Mouse (Mus musculus) 3T3-L1 (cell line): Measurements from ENCODE around the gene Anks1b.

Experiments used
- DNase-seq: peaks from one replicate; pipeline ENCODE4 v3.0.0-alpha.2; 2015; ENCODE audit warnings: low read depth, low spot score

The Anks1b gene

GRCm38 (mm10) chr10:90169941-90170580 lies 296.8 kb downstream of the Anks1b start:
- no peak for DNase-seq

GRCm38 (mm10) chr10:90190366-90190765 lies 317.1 kb downstream of the Anks1b start:
- no peak for DNase-seq

- no peak for DNase-seq
These were observed 323.6 kb downstream of the Anks1b start for GRCm38 (mm10) chr10:90196936-90197335.

- DNase-seq = no peak
These were observed 336.7 kb downstream of the Anks1b start for GRCm38 (mm10) chr10:90210044-90210443.

GRCm38 (mm10) chr10:90220470-90220869 lies 347.2 kb downstream of the Anks1b start:
- DNase-seq = no peak

- no peak for DNase-seq
These were observed 349.6 kb downstream of the Anks1b start for GRCm38 (mm10) chr10:90222793-90223495.

GRCm38 (mm10) chr10:90235273-90235672 lies 362.0 kb downstream of the Anks1b start:
- DNase-seq = no peak

GRCm38 (mm10) chr10:90237290-90237689 lies 364.0 kb downstream of the Anks1b start:
- no peak for DNase-seq

- DNase-seq = no peak
These were observed 385.8 kb downstream of the Anks1b start for GRCm38 (mm10) chr10:90258944-90259714.

- DNase-seq = no peak
These were observed 398.0 kb downstream of the Anks1b start for GRCm38 (mm10) chr10:90271321-90271720.

GRCm38 (mm10) chr10:90273311-90273710 lies 400.0 kb downstream of the Anks1b start:
- DNase-seq = no peak

GRCm38 (mm10) chr10:90286589-90286988 lies 413.3 kb downstream of the Anks1b start:
- DNase-seq = no peak

GRCm38 (mm10) chr10:90303249-90303648 lies 429.9 kb downstream of the Anks1b start:
- DNase-seq = no peak

- DNase-seq = peak; percentile 3
These were observed 432.8 kb downstream of the Anks1b start for GRCm38 (mm10) chr10:90306156-90306555.

GRCm38 (mm10) chr10:90307931-90308555 lies 434.7 kb downstream of the Anks1b start:
- no peak for DNase-seq

GRCm38 (mm10) chr10:90329781-90330180 lies 456.5 kb downstream of the Anks1b start:
- no peak for DNase-seq

GRCm38 (mm10) chr10:90345394-90345793 lies 472.1 kb downstream of the Anks1b start:
- no peak for DNase-seq

GRCm38 (mm10) chr10:90356258-90356657 lies 482.9 kb downstream of the Anks1b start:
- no peak for DNase-seq

- DNase-seq = no peak
These were observed 484.0 kb downstream of the Anks1b start for GRCm38 (mm10) chr10:90357169-90357907.

- no peak for DNase-seq
These were observed 495.7 kb downstream of the Anks1b start for GRCm38 (mm10) chr10:90369015-90369414.

GRCm38 (mm10) chr10:90370751-90371150 lies 497.4 kb downstream of the Anks1b start:
- DNase-seq = no peak
